Mouse (Mus musculus) right cerebral cortex, postnatal 10 days (tissue): ENCODE data around the gene Cpd.
"Not testable (repeated sequence)": the region's sequence is repeated elsewhere in the genome, so short reads cannot be mapped to it uniquely, and the experiment has no call there.

ENCODE experiments used
- DNase-seq, 2 experiments: peaks; one replicate each; pipeline ENCODE4 v3.0.0; 2021; ENCODE audit warnings: low spot score in 2 of 2

Cpd gene

GRCm38 (mm10) chr11:76847354-76847753 lies 536 bp upstream of the Cpd start:
- DNase-seq: no peak

GRCm38 (mm10) chr11:76846011-76846877 lies 574 bp downstream of the Cpd start:
- peak; percentile 45 to 53 for DNase-seq

GRCm38 (mm10) chr11:76845275-76845980 lies 1.4 kb downstream of the Cpd start:
- DNase-seq: peak; percentile 26 to 48

- DNase-seq: peak in 1 of 2 experiments; percentile 5
These were observed 8.2 kb downstream of the Cpd start for GRCm38 (mm10) chr11:76838573-76838972.

GRCm38 (mm10) chr11:76836317-76836716 lies 10.5 kb downstream of the Cpd start:
- DNase-seq: peak in 1 of 2 experiments; percentile 33

GRCm38 (mm10) chr11:76835868-76836267 lies 10.9 kb downstream of the Cpd start:
- peak in 1 of 2 experiments; percentile 21 for DNase-seq

GRCm38 (mm10) chr11:76834665-76835064 lies 12.2 kb downstream of the Cpd start:
- DNase-seq: peak in 1 of 2 experiments; percentile 0

GRCm38 (mm10) chr11:76824885-76825265 lies 21.9 kb downstream of the Cpd start:
- DNase-seq: peak in 1 of 2 experiments; percentile 33

GRCm38 (mm10) chr11:76824238-76824884 lies 22.5 kb downstream of the Cpd start:
- peak in 1 of 2 experiments; percentile 18 for DNase-seq

GRCm38 (mm10) chr11:76823641-76824040 lies 23.2 kb downstream of the Cpd start:
- peak in 1 of 2 experiments; percentile 1 for DNase-seq

- peak in 1 of 2 experiments; percentile 13 for DNase-seq
These were observed 25.5 kb downstream of the Cpd start for GRCm38 (mm10) chr11:76821353-76821752.

GRCm38 (mm10) chr11:76817664-76818063 lies 29.2 kb downstream of the Cpd start:
- DNase-seq: peak in 1 of 2 experiments; percentile 16

- DNase-seq: no peak
These were observed 35.9 kb downstream of the Cpd start for GRCm38 (mm10) chr11:76810706-76811495.

GRCm38 (mm10) chr11:76809450-76809849 lies 37.4 kb downstream of the Cpd start:
- peak; percentile 32 to 47 for DNase-seq

- DNase-seq: no peak
These were observed 38.3 kb downstream of the Cpd start for GRCm38 (mm10) chr11:76808550-76808949.

GRCm38 (mm10) chr11:76807007-76807679 lies 39.7 kb downstream of the Cpd start:
- no peak for DNase-seq

- no peak for DNase-seq
These were observed 40.8 kb downstream of the Cpd start for GRCm38 (mm10) chr11:76806026-76806425.

- DNase-seq: not testable (repeated sequence)
These were observed 41.7 kb downstream of the Cpd start for GRCm38 (mm10) chr11:76805072-76805471.

GRCm38 (mm10) chr11:76803266-76803665 lies 43.6 kb downstream of the Cpd start:
- no peak for DNase-seq

- no peak for DNase-seq
These were observed 49.6 kb downstream of the Cpd start for GRCm38 (mm10) chr11:76797236-76797635.

GRCm38 (mm10) chr11:76795326-76795725 lies 51.5 kb downstream of the Cpd start:
- peak in 1 of 2 experiments; percentile 33 for DNase-seq
